Comparison of ENCODE assay signal across 12 mouse cellular contexts in the genomic region with DNA sequence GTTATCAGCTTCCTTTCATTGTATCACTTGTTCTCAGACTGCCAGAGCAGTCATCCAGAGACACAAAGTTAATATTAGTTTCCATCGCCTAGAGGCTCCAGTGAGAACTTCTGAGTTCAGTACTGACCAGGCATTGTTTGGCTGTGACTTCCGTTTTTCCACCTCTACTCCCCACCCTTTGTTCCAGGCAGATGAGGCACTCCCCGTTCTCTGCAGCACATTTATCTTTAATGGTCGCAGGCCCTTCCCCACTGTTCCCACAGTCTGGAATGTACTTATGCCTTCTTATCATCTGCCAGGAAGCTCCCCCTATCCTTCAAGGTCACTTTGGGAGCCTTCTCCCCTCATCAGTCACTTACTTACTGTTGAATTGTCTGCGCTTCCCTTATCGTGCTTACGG.
DNase-seq lines count a peak whose midpoint lies in the region; ATAC-seq and TF ChIP-seq lines count a peak whose summit lies in the region.
"Had no signal": no experiment of that assay in that cellular context is flagged by ENCODE, and none has a peak within 500 bp of the region (broad histone marks: within the 10 kb centered on the region; RNA-seq: fewer than 3 reads in every experiment).

No protein-coding gene starts in this region.

- no peak for TF ChIP-seq POLR2A in limb, embryonic 14.5 days (IDR thresholded peaks at IDR 0.05; ENCODE audit: borderline replicate concordance, extremely low read depth, insufficient read depth, insufficient read length)

- H3K4me2 ChIP-seq in kidney, embryonic 16.5 days (replicated peaks; ENCODE audit: low read depth, low read length), result no peak overlapping the region
- H3K4me2 ChIP-seq in embryonic facial prominence, embryonic 15.5 days (replicated peaks), result no peak overlapping the region
- no peak overlapping the region for H3K4me2 ChIP-seq in limb, embryonic 14.5 days (replicated peaks; ENCODE audit: low read depth, low read length, severe bottlenecking)

- DNase-seq in kidney, adult 18-20 months, result no peak
- peak; percentile 12 for DNase-seq in limb, embryonic 14.5 days (ENCODE audit: low spot score)
- DNase-seq in lung, postnatal 4 days, result peak; percentile 48 to 60
- no peak for DNase-seq in thymus, postnatal 0 days (ENCODE audit: low spot score)
- no peak for DNase-seq in urinary bladder, postnatal 14 days (ENCODE audit: low spot score)
- no peak for DNase-seq in left cerebral cortex, adult 9 months (ENCODE audit: low spot score in 2 of 2)
- DNase-seq: adrenal gland, adult 8-10 months; cerebellum, adult 8-10 months; layer of hippocampus, postnatal 36 days; right cerebral cortex, postnatal 25 days had no signal

- H3K9me3 ChIP-seq in kidney, embryonic 16.5 days (ENCODE audit: low read length), result no peaks in the 10 kb centered on the region
- no peaks in the 10 kb centered on the region for H3K9me3 ChIP-seq in embryonic facial prominence, embryonic 15.5 days (replicated peaks)
- H3K9me3 ChIP-seq in limb, embryonic 14.5 days (ENCODE audit: control insufficient read depth, low read length), result no peaks in the 10 kb centered on the region

- peak overlapping the region; percentile 64 for H3K27ac ChIP-seq in kidney, embryonic 16.5 days (ENCODE audit: low read length)
- H3K27ac ChIP-seq in embryonic facial prominence, embryonic 15.5 days (replicated peaks), result 0 out of 2 replicates have a peak overlapping the region, but pooled peaks have one; percentile 25
- H3K27ac ChIP-seq in limb, embryonic 14.5 days (replicated peaks; ENCODE audit: low read depth, low read length), result no peak overlapping the region

- 37% methylated on average over 7 of the region's 7 CpGs for WGBS in kidney, embryonic 16.5 days
- WGBS in embryonic facial prominence, embryonic 15.5 days, result 64% methylated on average over 7 of the region's 7 CpGs
- WGBS in limb, embryonic 14.5 days, result 48% methylated on average over 7 of the region's 7 CpGs

- no peak overlapping the region; the same call in 1 of the 2 replicates for H3K9ac ChIP-seq in kidney, embryonic 16.5 days (replicated peaks; ENCODE audit: low read length)
- no peak overlapping the region for H3K9ac ChIP-seq in embryonic facial prominence, embryonic 15.5 days
- no peak overlapping the region for H3K9ac ChIP-seq in limb, embryonic 14.5 days (ENCODE audit: low read depth, low read length, severe bottlenecking)

- no peaks in the 10 kb centered on the region for H3K36me3 ChIP-seq in kidney, embryonic 16.5 days (ENCODE audit: insufficient read depth, low read length)
- no peaks in the 10 kb centered on the region for H3K36me3 ChIP-seq in embryonic facial prominence, embryonic 15.5 days
- no peaks in the 10 kb centered on the region for H3K36me3 ChIP-seq in limb, embryonic 14.5 days (ENCODE audit: control insufficient read depth, insufficient read depth, low read length)

- H3K4me1 ChIP-seq in kidney, embryonic 16.5 days (ENCODE audit: insufficient read depth, low read length), result peaks cover 41% of the 10 kb centered on the region
- H3K4me1 ChIP-seq in embryonic facial prominence, embryonic 15.5 days, result peaks cover 33% of the 10 kb centered on the region
- H3K4me1 ChIP-seq in limb, embryonic 14.5 days (ENCODE audit: control insufficient read depth, insufficient read depth, low read length), result peaks cover 40% of the 10 kb centered on the region

- ATAC-seq in kidney, embryonic 16.5 days (ENCODE audit: low FRiP score, low TSS enrichment), result no peak
- ATAC-seq in embryonic facial prominence, embryonic 15.5 days (ENCODE audit: insufficient number of reproducible peaks, low FRiP score, low TSS enrichment, low read depth), result no peak
- ATAC-seq in limb, embryonic 14.5 days (ENCODE audit: low FRiP score, low read depth), result no peak

- no peaks in the 10 kb centered on the region for H3K27me3 ChIP-seq in kidney, embryonic 16.5 days (ENCODE audit: insufficient read depth, low read length)
- no peaks in the 10 kb centered on the region for H3K27me3 ChIP-seq in embryonic facial prominence, embryonic 15.5 days
- H3K27me3 ChIP-seq in limb, embryonic 14.5 days (ENCODE audit: control insufficient read depth, insufficient read depth, low read length), result no peaks in the 10 kb centered on the region

- H3K4me3 ChIP-seq in kidney, embryonic 16.5 days (ENCODE audit: low read length), result no peak overlapping the region
- no peak overlapping the region for H3K4me3 ChIP-seq in embryonic facial prominence, embryonic 15.5 days (replicated peaks)
- H3K4me3 ChIP-seq in limb, embryonic 14.5 days (replicated peaks; ENCODE audit: low read length), result no peak overlapping the region

Comparison
In these comparisons a context has a peak if more than half of its experiments do, and no peak if none do; other contexts are left out.
1. DNase-seq: peak in limb, embryonic 14.5 days (single experiment) and lung, postnatal 4 days (2 of 2); none in kidney, adult 18-20 months (single experiment), thymus, postnatal 0 days (single experiment), urinary bladder, postnatal 14 days (single experiment) and left cerebral cortex, adult 9 months (0 of 2).